Mouse (Mus musculus) hindbrain, embryonic 13.5 days (tissue): ENCODE measurements around the gene Hhat. TPM values are rescaled to one million over a fixed set of nuclear protein-coding genes. Genes with fewer than 3 reads are reported as not detected.

Experiments
- ATAC-seq: fragments of 200-750 bp; cut with Nextera tagmentation; 2 replicates; pipeline ENCODE4 v1.8.0; 2017; ENCODE audit warnings: moderate TSS enrichment; ENCODE audit not compliant: low FRiP score
- H3K27ac ChIP-seq: fragments of 300-500 bp; sonication (generic); 2 replicates; pipeline ENCODE4 v1.5.1; 2015; ENCODE audit warnings: inconsistent platforms, mild to moderate bottlenecking, moderate library complexity
- H3K27me3 ChIP-seq: fragments of 300-500 bp; sonication (generic); 2 replicates; pipeline ENCODE4 v1.6.1; 2015; ENCODE audit warnings: mild to moderate bottlenecking, inconsistent platforms
- H3K36me3 ChIP-seq: fragments of 300-500 bp; sonication (generic); 2 replicates; pipeline ENCODE4 v1.6.1; 2015; ENCODE audit warnings: mild to moderate bottlenecking, inconsistent platforms
- H3K4me1 ChIP-seq: fragments of 300-500 bp; sonication (generic); replicated peaks from 2 replicates; pipeline ENCODE4 v1.6.1; 2015; ENCODE audit warnings: inconsistent platforms
- H3K4me2 ChIP-seq: fragments of 300-500 bp; sonication (generic); 2 replicates; pipeline ENCODE4 v1.6.1; 2015; ENCODE audit warnings: inconsistent platforms, mild to moderate bottlenecking, moderate library complexity
- H3K4me3 ChIP-seq: fragments of 300-500 bp; sonication (generic); 2 replicates; pipeline ENCODE4 v1.5.1; 2015; ENCODE audit warnings: mild to moderate bottlenecking, inconsistent platforms
- H3K9ac ChIP-seq: fragments of 300-500 bp; sonication (generic); 2 replicates; pipeline ENCODE4 v1.6.1; 2015; ENCODE audit warnings: mild to moderate bottlenecking, inconsistent platforms
- H3K9me3 ChIP-seq: fragments of 300-500 bp; sonication (generic); 2 replicates; pipeline ENCODE4 v1.6.1; 2016; ENCODE audit warnings: inconsistent platforms
- WGBS: fragments of 180-500 bp; shearing (Covaris S2); methylation state at CpG from one replicate; pipeline ENCODE4 v1.1.7; 2015; 5-methylcytosine and 5-hydroxymethylcytosine counted together
- polyA plus RNA-seq: library from polyadenylated mRNA; unstranded; fragments of >200 nt; fragmentation: Nextera tagmentation; extraction: Ambion mirVana; gene quantifications from 2 replicates; pipeline ENCODE4 v1.2.1, GENCODE M21; 2015

The Hhat gene
- polyA plus RNA-seq, 1 experiment from 2014 or later: 3.6 TPM

DNA sequence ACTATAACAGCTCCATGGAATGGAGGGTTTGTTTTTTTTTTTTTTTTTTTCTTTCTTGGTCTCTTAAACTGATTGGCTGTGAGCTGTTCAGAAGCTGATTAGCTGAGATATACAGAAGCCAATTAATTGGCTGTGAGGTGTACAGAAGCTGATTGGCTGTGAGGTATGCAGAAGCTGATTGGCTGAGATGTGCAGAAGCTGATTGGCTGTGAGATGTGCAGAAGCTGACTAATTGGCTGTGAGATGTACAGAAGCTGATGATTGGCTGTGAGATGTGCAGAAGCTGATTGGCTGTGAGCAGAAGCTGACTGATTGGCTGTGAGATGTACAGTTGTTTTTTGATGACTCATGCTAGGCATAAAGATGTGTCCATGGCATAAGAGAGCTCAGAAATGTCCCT is 320.6 kb downstream of the Hhat start:
- H3K4me3 ChIP-seq: no peak overlapping the region
- peaks cover 6% of the 10 kb centered on the region; the same call in 1 of the 2 replicates for H3K4me1 ChIP-seq
- H3K36me3 ChIP-seq: no peaks in the 10 kb centered on the region
- no peak overlapping the region for H3K27ac ChIP-seq
- H3K27me3 ChIP-seq: no peaks in the 10 kb centered on the region
- no peaks in the 10 kb centered on the region for H3K9me3 ChIP-seq
- no peak overlapping the region for H3K9ac ChIP-seq
- ATAC-seq: no peak
- H3K4me2 ChIP-seq: no peak overlapping the region

DNA sequence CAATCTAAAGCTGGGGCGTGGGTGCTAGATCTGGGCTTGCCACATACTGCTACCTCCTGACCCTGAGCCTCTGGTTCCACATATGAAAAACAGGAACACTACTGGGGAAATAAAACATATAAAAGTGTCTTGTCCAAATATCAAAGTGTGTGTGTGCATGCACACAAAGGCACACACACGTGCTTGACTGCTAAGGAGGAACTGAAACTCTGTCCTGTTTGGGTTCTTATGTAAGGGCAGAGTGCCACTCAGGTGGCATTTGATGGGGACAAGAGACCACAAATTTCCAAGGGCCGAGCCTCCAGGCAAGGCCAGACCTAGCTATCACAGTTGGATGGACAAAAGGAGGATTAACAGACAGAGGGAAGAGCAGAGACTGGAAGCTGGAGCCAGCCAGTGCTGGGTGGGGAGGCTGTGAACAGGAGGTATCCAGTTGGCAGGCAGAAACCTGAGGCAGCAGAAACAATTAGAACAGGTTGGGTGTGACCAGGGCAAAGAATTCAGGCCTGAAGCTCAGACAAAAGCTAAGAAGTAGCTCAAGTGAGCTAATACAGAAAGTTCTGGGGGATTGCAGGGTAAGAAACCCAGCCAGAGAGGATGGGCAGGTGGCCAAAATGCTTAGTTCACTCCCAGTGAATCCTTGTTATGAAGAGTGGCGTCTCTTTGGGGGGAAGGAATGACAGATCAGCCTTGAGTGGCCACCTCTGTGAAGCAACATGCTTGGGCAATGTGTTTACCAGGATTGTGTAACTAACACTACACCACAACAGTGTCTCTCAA is 321.3 kb downstream of the Hhat start:
- no peak overlapping the region for H3K4me3 ChIP-seq
- no peaks in the 10 kb centered on the region for H3K27me3 ChIP-seq
- peaks cover 9% of the 10 kb centered on the region for H3K4me1 ChIP-seq
- H3K36me3 ChIP-seq: no peaks in the 10 kb centered on the region
- no peak for ATAC-seq
- H3K9me3 ChIP-seq: no peaks in the 10 kb centered on the region
- no peak overlapping the region for H3K9ac ChIP-seq
- no peak overlapping the region for H3K27ac ChIP-seq
- H3K4me2 ChIP-seq: no peak overlapping the region
- WGBS: 73% methylated on average over 4 of the region's 4 CpGs

DNA sequence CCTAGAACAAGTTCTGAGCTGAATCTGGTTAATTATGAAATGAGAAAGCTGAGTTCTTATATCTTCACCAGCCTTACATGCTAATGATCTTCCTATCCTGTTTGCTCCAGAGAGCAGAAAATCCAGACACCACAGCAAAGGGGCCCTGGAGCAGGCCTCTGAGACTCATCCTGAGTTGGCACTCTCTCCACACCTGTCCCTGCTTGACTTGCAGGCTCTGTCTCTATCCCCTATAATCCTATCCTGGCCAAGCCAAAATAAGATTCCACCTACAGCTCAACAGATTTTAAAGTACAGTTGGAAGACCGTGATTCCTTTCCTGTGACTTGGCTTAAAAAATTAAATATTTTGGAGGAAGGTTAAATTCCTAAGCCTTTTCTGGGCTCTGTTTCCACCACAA is 322.5 kb downstream of the Hhat start:
- peaks cover 18% of the 10 kb centered on the region for H3K4me1 ChIP-seq
- H3K4me3 ChIP-seq: no peak overlapping the region
- WGBS: 91% methylated on average over 1 of the region's 1 CpGs
- no peak overlapping the region for H3K9ac ChIP-seq
- no peak for ATAC-seq
- H3K9me3 ChIP-seq: no peaks in the 10 kb centered on the region
- no peak overlapping the region for H3K4me2 ChIP-seq
- no peak overlapping the region for H3K27ac ChIP-seq
- no peaks in the 10 kb centered on the region for H3K27me3 ChIP-seq
- no peaks in the 10 kb centered on the region for H3K36me3 ChIP-seq

DNA sequence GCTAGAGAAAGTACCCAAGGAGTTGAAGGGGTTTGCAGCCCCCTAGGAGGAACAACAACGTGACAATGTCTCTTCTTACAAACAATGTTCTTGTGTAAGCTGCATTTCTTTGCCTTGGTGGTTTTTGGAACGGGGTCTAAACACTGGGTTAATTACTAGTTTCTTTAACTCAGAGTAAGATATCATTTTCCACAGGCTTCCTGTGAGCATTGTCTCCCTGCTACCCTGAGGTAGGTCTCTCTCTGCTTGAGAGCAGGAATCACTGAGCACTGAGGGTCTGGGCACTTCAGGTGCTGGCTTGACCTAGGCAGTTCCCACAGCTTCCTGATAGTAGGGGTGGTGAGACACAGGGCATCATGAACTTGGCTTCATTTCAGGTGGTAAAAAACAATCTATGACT is 323.4 kb downstream of the Hhat start:
- Histone ChIP-seq H3K27ac (no peak overlapping the region), H3K9ac (no peak overlapping the region), H3K4me3 (no peak overlapping the region), H3K4me1 (peaks cover 27% of the 10 kb centered on the region), H3K4me2 (no peak overlapping the region), H3K27me3 (no peaks in the 10 kb centered on the region), H3K9me3 (no peaks in the 10 kb centered on the region), H3K36me3 (no peaks in the 10 kb centered on the region)
- WGBS: 68% methylated on average over 2 of the region's 2 CpGs
- ATAC-seq: no peak

Other genes starting within 250 kb of the Hhat start
- gene Sertad4, start 84.5 kb upstream of the Hhat start, polyA plus RNA-seq: 26.0 and 27.5 TPM in 2 replicates